Mouse (Mus musculus) CH12.LX (cell line): ENCODE results near the gene Sys1.

Experiments used
- CTCF ChIP-seq, 2 experiments: IDR thresholded peaks in 1 of 2; conservative IDR thresholded peaks in 1 of 2; 2 replicates each; pipeline ENCODE4 v1.5.1; 2011 to 2012; ENCODE audit warnings: low read depth in 2 of 2, low read length in 2 of 2, improper control_type of control experiment in 1 of 2, inconsistent platforms in 1 of 2, mild to moderate bottlenecking in 1 of 2, moderate library complexity in 1 of 2
- EP300 ChIP-seq: IDR thresholded peaks from 2 replicates; pipeline ENCODE4 v1.6.1; 2011; ENCODE audit warnings: low read length, improper control_type of control experiment
- ETS1 ChIP-seq: conservative IDR thresholded peaks from 2 replicates; pipeline ENCODE4 v1.6.1; 2012; ENCODE audit warnings: low read depth, mild to moderate bottlenecking, inconsistent platforms, low read length, improper control_type of control experiment, moderate library complexity
- HCFC1 ChIP-seq: IDR thresholded peaks from 2 replicates; pipeline ENCODE4 v1.6.1; 2012; ENCODE audit warnings: low read depth, mild to moderate bottlenecking, inconsistent platforms, low read length, improper control_type of control experiment
- PAX5 ChIP-seq: IDR thresholded peaks from 2 replicates; pipeline ENCODE4 v1.6.1; 2012; ENCODE audit warnings: low read length, inconsistent platforms, mixed read lengths
- POLR2A ChIP-seq: IDR thresholded peaks from 2 replicates; pipeline ENCODE4 v1.6.1; 2011; ENCODE audit warnings: low read depth, mild to moderate bottlenecking, improper control_type of control experiment, low read length
- POLR2AphosphoS2 ChIP-seq: IDR thresholded peaks from 2 replicates; pipeline ENCODE4 v1.6.1; 2011; ENCODE audit warnings: low read depth, low read length, improper control_type of control experiment
- TCF12 ChIP-seq: IDR thresholded peaks from 2 replicates; pipeline ENCODE4 v1.6.1; 2014; ENCODE audit warnings: low read depth, mild to moderate bottlenecking, inconsistent platforms, low read length, improper control_type of control experiment
- USF2 ChIP-seq: conservative IDR thresholded peaks from 2 replicates; pipeline ENCODE4 v1.6.1; 2011; ENCODE audit warnings: low read depth, low read length, improper control_type of control experiment
- ZKSCAN1 ChIP-seq: IDR thresholded peaks from 2 replicates; pipeline ENCODE4 v1.6.1; 2012; ENCODE audit warnings: low read depth, inconsistent platforms, low read length, improper control_type of control experiment, borderline replicate concordance
- ZNF384 ChIP-seq: IDR thresholded peaks from 2 replicates; pipeline ENCODE4 v1.6.1; 2012; ENCODE audit warnings: low read depth, low read length, improper control_type of control experiment, inconsistent platforms

DNA sequence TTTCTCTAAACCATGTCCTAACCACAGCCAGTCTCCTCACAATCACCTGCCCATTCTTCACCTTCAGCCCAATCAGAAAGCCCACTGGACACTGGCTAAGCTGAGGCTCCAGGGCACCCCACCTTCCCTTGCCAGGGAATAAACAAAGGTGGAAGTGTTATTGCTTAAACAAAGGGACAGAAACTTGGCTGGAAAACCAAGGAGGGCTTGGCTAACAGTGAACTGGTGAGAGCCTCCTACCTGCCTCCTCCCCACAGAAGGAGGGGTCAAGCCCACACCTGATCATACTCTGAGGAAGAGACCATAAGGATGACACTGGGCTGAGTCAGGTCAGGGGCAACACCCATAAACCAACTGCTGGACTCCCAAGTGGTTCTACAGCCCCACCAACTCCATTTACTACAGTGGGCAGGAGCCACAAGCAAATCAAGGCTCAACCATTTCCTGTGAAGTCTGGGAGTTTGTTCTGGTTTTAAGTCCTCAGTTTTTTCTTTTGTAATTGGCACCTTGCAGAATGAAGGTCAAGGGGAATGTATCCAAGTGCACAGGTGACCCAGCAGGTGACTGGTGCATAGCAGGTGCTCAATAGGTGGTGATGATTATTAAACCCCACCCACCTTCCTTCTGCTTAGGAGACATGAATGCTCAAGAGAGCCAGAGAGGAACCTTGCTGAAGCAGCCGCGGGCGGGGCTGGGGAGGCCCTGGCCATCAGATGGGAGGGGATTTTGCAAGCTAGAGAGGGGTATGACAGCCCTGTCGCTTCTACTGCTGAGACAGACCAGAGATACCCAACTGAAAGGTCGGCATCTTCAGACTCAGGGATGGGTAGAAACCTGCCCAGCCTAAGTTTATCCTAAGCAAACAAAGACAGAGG is 21.3 kb upstream of the Sys1 start:
- TF ChIP-seq CTCF (conservative IDR thresholded peaks at IDR 0.05 in 1 of 2, IDR thresholded peaks at IDR 0.05 in 1 of 2; ENCODE audit: low read depth in 2 of 2, low read length in 2 of 2), result no peak
- TF ChIP-seq POLR2A, result no peak
- no peak for TF ChIP-seq TCF12
- no peak for TF ChIP-seq ZKSCAN1
- TF ChIP-seq PAX5, result no peak
- TF ChIP-seq USF2, result no peak
- no peak for TF ChIP-seq POLR2AphosphoS2
- no peak for TF ChIP-seq ETS1
- TF ChIP-seq HCFC1, result no peak
- TF ChIP-seq EP300, result no peak
- no peak for TF ChIP-seq ZNF384
